Mouse (Mus musculus) ES-E14 (cell line): ENCODE measurements around the gene Crk.

ENCODE experiments used
- CHD2 ChIP-seq: IDR thresholded peaks from 2 replicates; pipeline ENCODE4 v1.6.1; 2014; ENCODE audit warnings: mild to moderate bottlenecking, low read depth, low read length, inconsistent platforms
- HCFC1 ChIP-seq: IDR thresholded peaks from 2 replicates; pipeline ENCODE4 v1.6.1; 2012; ENCODE audit warnings: low read length, inconsistent platforms, borderline replicate concordance; ENCODE audit not compliant: insufficient read depth
- MAFK ChIP-seq: IDR thresholded peaks from 2 replicates; pipeline ENCODE4 v1.6.1; 2014; ENCODE audit warnings: mild to moderate bottlenecking, low read depth, low read length, inconsistent platforms; ENCODE audit not compliant: insufficient read depth
- ZC3H11A ChIP-seq: IDR thresholded peaks from 2 replicates; pipeline ENCODE4 v1.6.1; 2012; ENCODE audit warnings: low read depth, mild to moderate bottlenecking, inconsistent platforms, low read length, borderline replicate concordance

DNA sequence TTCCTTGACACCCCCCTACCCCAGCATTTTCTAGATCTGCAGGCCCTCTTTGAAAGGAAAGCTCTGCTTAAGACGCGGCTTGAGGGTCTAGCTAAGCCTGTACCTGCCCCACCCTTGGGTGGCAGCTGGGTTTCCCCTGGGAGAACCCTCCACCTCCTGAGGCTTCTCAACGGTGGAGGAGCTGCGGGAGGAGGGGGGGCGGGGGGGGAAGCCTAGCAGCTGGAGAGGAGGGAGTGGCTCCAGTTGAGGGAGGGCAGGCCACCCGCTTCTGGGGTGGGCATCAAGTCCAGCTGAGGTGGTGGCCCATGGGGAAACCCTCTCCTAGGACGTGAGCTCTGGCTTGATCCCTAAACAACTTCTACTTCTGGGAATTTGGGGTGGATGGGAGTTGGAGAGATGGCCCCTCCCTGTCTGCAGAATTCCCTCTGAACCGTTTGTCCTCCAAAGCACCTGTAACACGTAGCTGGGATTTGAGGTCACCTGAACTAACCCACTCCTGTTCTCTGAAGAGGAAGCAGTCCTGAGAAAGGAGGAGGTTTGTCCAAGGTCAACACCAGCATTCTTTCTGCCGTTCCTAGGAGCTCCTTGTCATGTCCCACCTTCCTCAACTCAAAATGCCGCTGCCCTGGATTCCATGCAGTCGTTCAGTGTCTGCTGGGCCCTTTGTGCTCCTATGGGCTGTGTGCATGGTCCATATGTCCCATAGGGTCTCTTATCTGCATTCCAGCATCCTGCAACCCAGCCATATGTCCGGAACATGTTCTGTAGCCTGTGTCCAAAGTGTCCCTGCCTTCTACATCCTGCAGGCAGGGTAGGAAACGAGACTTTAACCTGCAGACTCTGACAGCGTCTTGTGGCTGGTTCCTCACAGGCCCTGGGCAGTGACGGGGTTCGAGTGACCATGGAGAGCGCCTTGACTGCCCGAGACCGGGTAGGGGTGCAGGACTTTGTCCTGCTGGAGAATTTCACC is 22.2 kb upstream of the Crk start:
- no peak for TF ChIP-seq MAFK
- no peak for TF ChIP-seq HCFC1
- no peak for TF ChIP-seq ZC3H11A
- TF ChIP-seq CHD2: no peak
